Mouse (Mus musculus): ENCODE results near the gene Olfr314.
"Not testable (repeated sequence)": the region's sequence is repeated elsewhere in the genome, so short reads cannot be mapped to it uniquely, and the experiment has no call there.

Olfr314 gene

GRCm38 (mm10) chr11:58832541-58832940 lies 49.8 kb downstream of the Olfr314 start:
- not testable (repeated sequence) for DNase-seq (ENCODE audit: low read depth, low spot score)
